Mouse (Mus musculus) MEL (cell line): ENCODE measurements around the gene Slc28a3. TPM values are rescaled to one million over a fixed set of nuclear protein-coding genes. Genes with fewer than 3 reads are reported as not detected.

Experiments used
- DNase-seq: peaks from one replicate; pipeline ENCODE4 v3.0.0; 2011; ENCODE audit warnings: low read depth, low spot score
- H3K27ac ChIP-seq: 2 replicates; pipeline ENCODE4 v1.5.1; 2012; ENCODE audit warnings: low read depth, mild to moderate bottlenecking, control low read depth, low read length, moderate library complexity; ENCODE audit not compliant: control insufficient read depth
- H3K27me3 ChIP-seq, 2 experiments: fragments of 150-350 bp in 1 of 2; sonication (generic) in 1 of 2; 2 replicates each; pipeline ENCODE4 v1.6.1; 2012; ENCODE audit warnings: low read length in 2 of 2, mild to moderate bottlenecking in 2 of 2, improper control_type of control experiment in 1 of 2, moderate library complexity in 1 of 2; ENCODE audit not compliant: insufficient read depth in 2 of 2, control insufficient read depth in 1 of 2
- H3K36me3 ChIP-seq, 2 experiments: 2 replicates each; pipeline ENCODE4 v1.6.1; 2012 to 2014; ENCODE audit warnings: low read length in 2 of 2, improper control_type of control experiment in 1 of 2, inconsistent platforms in 1 of 2, mild to moderate bottlenecking in 1 of 2; ENCODE audit not compliant: insufficient read depth in 2 of 2, control insufficient read depth in 1 of 2
- H3K4me1 ChIP-seq, 2 experiments: fragments of 150-350 bp in 1 of 2; sonication (generic) in 1 of 2; 2 replicates each; pipeline ENCODE4 v1.6.1; 2012; ENCODE audit warnings: low read length in 2 of 2, improper control_type of control experiment in 1 of 2, mild to moderate bottlenecking in 1 of 2; ENCODE audit not compliant: insufficient read depth in 2 of 2, control insufficient read depth in 1 of 2
- H3K4me3 ChIP-seq, 2 experiments: fragments of 150-350 bp in 1 of 2; sonication (generic) in 1 of 2; 2 replicates each; pipeline ENCODE4 v1.5.1; 2012; ENCODE audit warnings: low read depth in 2 of 2, low read length in 2 of 2, mild to moderate bottlenecking in 2 of 2, moderate library complexity in 2 of 2, control low read depth in 1 of 2, improper control_type of control experiment in 1 of 2; ENCODE audit not compliant: control insufficient read depth in 1 of 2, insufficient read depth in 1 of 2
- H3K79me2 ChIP-seq: 2 replicates; pipeline ENCODE4 v1.6.1; 2012; ENCODE audit warnings: mild to moderate bottlenecking, low read length, moderate library complexity; ENCODE audit not compliant: control insufficient read depth, poor library complexity, insufficient read depth
- H3K9ac ChIP-seq: 2 replicates; pipeline ENCODE4 v1.6.1; 2012; ENCODE audit warnings: low read depth, mild to moderate bottlenecking, control low read depth, low read length, moderate library complexity; ENCODE audit not compliant: control insufficient read depth, poor library complexity, severe bottlenecking
- H3K9me3 ChIP-seq: fragments of 150-350 bp; sonication (generic); replicated peaks from 2 replicates; pipeline ENCODE4 v1.6.1; 2012; ENCODE audit warnings: mild to moderate bottlenecking, low read length, improper control_type of control experiment, moderate library complexity; ENCODE audit not compliant: insufficient read depth
- CHD1 ChIP-seq: IDR thresholded peaks from 2 replicates; pipeline ENCODE4 v1.6.1; 2012; ENCODE audit warnings: low read depth, mild to moderate bottlenecking, inconsistent platforms, low read length, improper control_type of control experiment
- CHD2 ChIP-seq: IDR thresholded peaks from 2 replicates; pipeline ENCODE4 v1.6.1; 2011; ENCODE audit warnings: low read length, improper control_type of control experiment
- CTCF ChIP-seq, 3 experiments: IDR thresholded peaks in 2 of 3; conservative IDR thresholded peaks in 1 of 3; 2 replicates each; pipeline ENCODE4 v1.5.1; 2011 to 2012; ENCODE audit warnings: low read length in 3 of 3, low read depth in 2 of 3, mild to moderate bottlenecking in 2 of 3, improper control_type of control experiment in 1 of 3, inconsistent platforms in 1 of 3, mixed read lengths in 1 of 3, moderate library complexity in 1 of 3; ENCODE audit not compliant: control insufficient read depth in 1 of 3, insufficient read depth in 1 of 3, poor library complexity in 1 of 3, severe bottlenecking in 1 of 3
- ELF1 ChIP-seq: IDR thresholded peaks from 2 replicates; pipeline ENCODE4 v1.6.1; 2014; ENCODE audit warnings: low read depth, mild to moderate bottlenecking, inconsistent platforms, low read length, improper control_type of control experiment, moderate library complexity
- EP300 ChIP-seq, 2 experiments: IDR thresholded peaks; 2 replicates each; pipeline ENCODE4 v1.6.1; 2011; ENCODE audit warnings: improper control_type of control experiment in 2 of 2, low read length in 2 of 2, low read depth in 1 of 2, mild to moderate bottlenecking in 1 of 2
- GATA1 ChIP-seq: IDR thresholded peaks from 2 replicates; pipeline ENCODE4 v1.6.1; 2011; ENCODE audit warnings: low read depth, low read length, improper control_type of control experiment
- JUND ChIP-seq: IDR thresholded peaks from 2 replicates; pipeline ENCODE4 v1.6.1; 2011; ENCODE audit warnings: low read depth, mild to moderate bottlenecking, improper control_type of control experiment, low read length
- MAFK ChIP-seq: IDR thresholded peaks from 2 replicates; pipeline ENCODE4 v1.6.1; 2011; ENCODE audit warnings: low read depth, mild to moderate bottlenecking, low read length, improper control_type of control experiment, borderline replicate concordance
- MEF2A ChIP-seq: IDR thresholded peaks from 2 replicates; pipeline ENCODE4 v1.6.1; 2014; ENCODE audit warnings: low read depth, mild to moderate bottlenecking, inconsistent platforms, low read length, improper control_type of control experiment; ENCODE audit not compliant: poor library complexity, insufficient replicate concordance, severe bottlenecking; ENCODE audit errors: extremely low read depth
- MXI1 ChIP-seq: IDR thresholded peaks from 2 replicates; pipeline ENCODE4 v1.6.1; 2011; ENCODE audit warnings: mild to moderate bottlenecking, low read depth, low read length, improper control_type of control experiment
- MYB ChIP-seq: IDR thresholded peaks from 2 replicates; pipeline ENCODE4 v1.6.1; 2011; ENCODE audit warnings: mild to moderate bottlenecking, low read depth, low read length, improper control_type of control experiment
- MYC ChIP-seq: IDR thresholded peaks from 2 replicates; pipeline ENCODE4 v1.6.1; 2011; ENCODE audit warnings: low read depth, mild to moderate bottlenecking, low read length, improper control_type of control experiment, moderate library complexity
- NELFE ChIP-seq: IDR thresholded peaks from 2 replicates; pipeline ENCODE4 v1.6.1; 2011; ENCODE audit warnings: low read depth, low read length, improper control_type of control experiment
- NRF1 ChIP-seq: IDR thresholded peaks from 2 replicates; pipeline ENCODE4 v1.6.1; 2014; ENCODE audit warnings: low read depth, mild to moderate bottlenecking, inconsistent platforms, low read length, improper control_type of control experiment, moderate library complexity; ENCODE audit not compliant: poor library complexity, insufficient read depth, severe bottlenecking
- POLR2A ChIP-seq, 2 experiments: IDR thresholded peaks; 2 replicates each; pipeline ENCODE4 v1.6.1; 2011 to 2012; ENCODE audit warnings: low read length in 2 of 2, mild to moderate bottlenecking in 2 of 2, control low read depth in 1 of 2, improper control_type of control experiment in 1 of 2, low read depth in 1 of 2, moderate library complexity in 1 of 2; ENCODE audit not compliant: control insufficient read depth in 1 of 2, insufficient read depth in 1 of 2, poor library complexity in 1 of 2
- POLR2AphosphoS5 ChIP-seq: IDR thresholded peaks from 2 replicates; pipeline ENCODE4 v1.6.1; 2012; ENCODE audit warnings: low read depth, borderline replicate concordance, mild to moderate bottlenecking, inconsistent platforms, low read length, moderate library complexity, mixed read lengths
- SMC3 ChIP-seq: IDR thresholded peaks from 2 replicates; pipeline ENCODE4 v1.6.1; 2011; ENCODE audit warnings: low read depth, low read length, improper control_type of control experiment
- TAL1 ChIP-seq: IDR thresholded peaks from 2 replicates; pipeline ENCODE4 v1.6.1; 2012; ENCODE audit warnings: mild to moderate bottlenecking, inconsistent platforms, low read length, moderate library complexity, mixed read lengths
- TBP ChIP-seq: IDR thresholded peaks from 2 replicates; pipeline ENCODE4 v1.8.0; 2011; ENCODE audit warnings: low read depth, low read length, improper control_type of control experiment
- UBTF ChIP-seq: IDR thresholded peaks from 2 replicates; pipeline ENCODE4 v1.6.1; 2012; ENCODE audit warnings: low read depth, mild to moderate bottlenecking, inconsistent platforms, low read length, improper control_type of control experiment, moderate library complexity, borderline replicate concordance; ENCODE audit not compliant: insufficient read depth
- USF2 ChIP-seq, 2 experiments: IDR thresholded peaks; 2 replicates each; pipeline ENCODE4 v1.6.1; 2011 to 2012; ENCODE audit warnings: improper control_type of control experiment in 2 of 2, low read length in 2 of 2, borderline replicate concordance in 1 of 2, inconsistent platforms in 1 of 2, low read depth in 1 of 2, mild to moderate bottlenecking in 1 of 2; ENCODE audit not compliant: insufficient read depth in 1 of 2
- polyA plus RNA-seq, 2 experiments: library from polyadenylated mRNA; stranded (reverse) in 1 of 2; unstranded in 1 of 2; fragments of >175 nt in 1 of 2; fragments of >200 nt in 1 of 2; gene quantifications; 2 replicates each; pipeline versions ENCODE4 v1.2.1 to v1.2.4; 2012; ENCODE audit warnings: low replicate concordance in 2 of 2, low read depth in 1 of 2; ENCODE audit not compliant: insufficient read length in 2 of 2, insufficient read depth in 1 of 2, missing spikeins in 1 of 2
- total RNA-seq: library from RNA; depleted of rRNA; stranded (reverse); fragments of 300-350 nt; gene quantifications from 2 replicates; pipeline ENCODE4 v1.2.3, GENCODE M21; 2012

Slc28a3 gene
- total and polyA plus RNA-seq, 3 experiments = 1.4 TPM; not detected in 2

GRCm38 (mm10) chr13:58523011-58523760, 87.5 kb downstream of the Slc28a3 start:
- Histone ChIP-seq H3K79me2 (peaks cover 38% of the 10 kb centered on the region), H3K27me3 (no peaks in the 10 kb centered on the region), H3K9ac (peak overlapping the region; percentile 83), H3K36me3 (peaks cover 0 to 21% of the 10 kb centered on the region in 2 experiments; a peak in 2 of 4 replicates), H3K4me1 (peaks cover 0 to 22% of the 10 kb centered on the region in 2 experiments; a peak in 3 of 4 replicates), H3K4me3 (peak overlapping the region; percentile 51 to 69), H3K9me3 (no peaks in the 10 kb centered on the region), H3K27ac (peak overlapping the region; percentile 99)
- TF ChIP-seq EP300 (IDR thresholded peaks at IDR 0.05; ENCODE audit: low read depth in 1 of 2, low read length in 2 of 2) (no peak), POLR2A (IDR thresholded peaks at IDR 0.05; ENCODE audit: control insufficient read depth in 1 of 2, insufficient read depth in 1 of 2, low read depth in 1 of 2, low read length in 2 of 2, poor library complexity in 1 of 2) (peak; percentile 55 to 70), TBP (peak; percentile 37; the same call in 1 of the 2 replicates), GATA1 (peak; percentile 66; the same call in 1 of the 2 replicates), CHD2 (no peak), NELFE (no peak), TAL1 (peak; percentile 51)
- DNase-seq = peak; percentile 91

- H3K27ac ChIP-seq = peak overlapping the region; percentile 99
- peaks cover 0 to 25% of the 10 kb centered on the region in 2 experiments; a peak in 2 of 4 replicates for H3K36me3 ChIP-seq
- peak overlapping the region; percentile 83 for H3K9ac ChIP-seq
- H3K9me3 ChIP-seq = no peaks in the 10 kb centered on the region
- peaks cover 0 to 26% of the 10 kb centered on the region in 2 experiments; a peak in 3 of 4 replicates for H3K4me1 ChIP-seq
- H3K4me3 ChIP-seq = peak overlapping the region; percentile 23 to 51
- TF ChIP-seq UBTF (no peak), TBP (peak; percentile 95), NRF1 (no peak), MAFK (no peak), CTCF (IDR thresholded peaks at IDR 0.05 in 2 of 3, conservative IDR thresholded peaks at IDR 0.05 in 1 of 3; ENCODE audit: control insufficient read depth in 1 of 3, insufficient read depth in 1 of 3, low read depth in 2 of 3, low read length in 3 of 3, poor library complexity in 1 of 3, severe bottlenecking in 1 of 3) (no peak), NELFE (no peak), GATA1 (peak; percentile 94), CHD1 (no peak), USF2 (IDR thresholded peaks at IDR 0.05; ENCODE audit: borderline replicate concordance in 1 of 2, insufficient read depth in 1 of 2, low read depth in 1 of 2, low read length in 2 of 2) (no peak), MYC (no peak), ELF1 (no peak), POLR2AphosphoS5 (0 out of 2 replicates have a peak, but pooled peaks have one; percentile 6), TAL1 (peak; percentile 87), MEF2A (no peak), JUND (no peak), MYB (no peak), MXI1 (no peak), SMC3 (no peak), POLR2A (IDR thresholded peaks at IDR 0.05; ENCODE audit: control insufficient read depth in 1 of 2, insufficient read depth in 1 of 2, low read depth in 1 of 2, low read length in 2 of 2, poor library complexity in 1 of 2) (peak; percentile 20 to 56; a peak in 3 of 4 replicates), EP300 (IDR thresholded peaks at IDR 0.05; ENCODE audit: low read depth in 1 of 2, low read length in 2 of 2) (no peak)
- H3K27me3 ChIP-seq = no peaks in the 10 kb centered on the region
- peak; percentile 92 for DNase-seq
- H3K79me2 ChIP-seq = peaks cover 31% of the 10 kb centered on the region
Measured at GRCm38 (mm10) chr13:58521331-58522030, 89.2 kb downstream of the Slc28a3 start.
